Mouse (Mus musculus): Measurements from ENCODE around the gene Sh3gl2. TPM values are rescaled to one million over a fixed set of nuclear protein-coding genes. Genes with fewer than 3 reads are reported as not detected.

Sh3gl2 gene
- polyA plus RNA-seq, 1 experiment, result 18.6 TPM

DNA sequence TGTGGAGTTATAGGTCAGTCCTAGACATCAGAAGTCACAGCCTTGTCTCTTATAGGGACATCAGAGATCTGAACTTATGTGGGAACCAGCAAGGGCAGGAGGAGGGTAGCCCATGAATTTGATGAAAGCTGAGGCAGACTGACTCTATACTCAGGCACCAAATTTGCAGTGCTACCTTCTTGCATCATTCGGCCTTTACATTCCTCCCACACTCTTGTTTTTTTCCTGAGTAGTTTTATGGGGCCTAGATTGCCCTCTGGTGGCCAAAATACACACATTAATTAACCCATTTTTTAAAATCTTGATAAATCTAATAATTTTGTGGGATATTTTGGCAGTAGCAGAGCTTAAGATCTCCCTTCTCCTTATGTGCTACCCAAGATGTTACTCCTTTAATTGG lies 186.9 kb downstream of the Sh3gl2 start:
- TF ChIP-seq CTCF (IDR thresholded peaks at IDR 0.05; ENCODE audit: low read depth, low read length) (no peak), POLR2A (IDR thresholded peaks at IDR 0.05; ENCODE audit: insufficient read depth, low read length) (no peak), EP300 (IDR thresholded peaks at IDR 0.05; ENCODE audit: insufficient read depth, low read depth, low read length) (no peak)
- H3K36me3 ChIP-seq (ENCODE audit: control insufficient read depth, insufficient read depth, low read length, poor library complexity, severe bottlenecking), result no peaks in the 10 kb centered on the region
- H3K9me3 ChIP-seq (replicated peaks; ENCODE audit: control insufficient read depth, insufficient read depth, low read length, poor library complexity, severe bottlenecking), result no peaks in the 10 kb centered on the region
- H3K4me1 ChIP-seq (ENCODE audit: control insufficient read depth, insufficient read depth, low read length), result no peaks in the 10 kb centered on the region
- H3K9ac ChIP-seq (ENCODE audit: low read depth, poor library complexity, severe bottlenecking), result no peak overlapping the region
- no peak overlapping the region for H3K27ac ChIP-seq (ENCODE audit: insufficient read depth, low read length)
- H3K4me3 ChIP-seq (ENCODE audit: low read depth, low read length), result no peak overlapping the region
- no peaks in the 10 kb centered on the region for H3K27me3 ChIP-seq (ENCODE audit: control insufficient read depth, insufficient read depth, low read length, poor library complexity, severe bottlenecking)

DNA sequence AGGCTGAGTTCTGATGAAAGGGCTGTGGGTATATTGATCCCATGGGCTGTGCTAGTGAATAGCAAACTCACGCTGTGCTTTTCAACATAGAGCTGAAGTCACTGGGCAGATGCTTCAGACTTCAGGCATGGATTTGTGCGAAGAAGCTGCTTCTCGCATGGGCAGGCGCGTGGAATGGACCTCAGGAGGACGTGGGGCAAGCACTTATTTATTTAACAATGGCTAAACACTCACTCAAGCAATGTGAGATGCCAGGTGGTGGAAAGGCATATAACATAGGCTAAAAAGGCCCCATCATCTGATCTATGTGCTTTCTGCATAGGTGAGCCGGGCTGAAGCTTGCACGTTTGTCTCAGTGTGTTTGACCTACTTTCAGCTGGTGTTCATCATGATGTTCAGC lies 193.8 kb downstream of the Sh3gl2 start:
- TF ChIP-seq CTCF (IDR thresholded peaks at IDR 0.05; ENCODE audit: low read depth, low read length) (no peak), POLR2A (IDR thresholded peaks at IDR 0.05; ENCODE audit: insufficient read depth, low read length) (no peak), EP300 (IDR thresholded peaks at IDR 0.05; ENCODE audit: insufficient read depth, low read depth, low read length) (no peak)
- Histone ChIP-seq H3K27ac (ENCODE audit: insufficient read depth, low read length) (no peak overlapping the region), H3K9me3 (replicated peaks; ENCODE audit: control insufficient read depth, insufficient read depth, low read length, poor library complexity, severe bottlenecking) (no peaks in the 10 kb centered on the region), H3K27me3 (ENCODE audit: control insufficient read depth, insufficient read depth, low read length, poor library complexity, severe bottlenecking) (no peaks in the 10 kb centered on the region), H3K4me1 (ENCODE audit: control insufficient read depth, insufficient read depth, low read length) (no peaks in the 10 kb centered on the region), H3K4me3 (ENCODE audit: low read depth, low read length) (no peak overlapping the region), H3K9ac (ENCODE audit: low read depth, poor library complexity, severe bottlenecking) (no peak overlapping the region), H3K36me3 (ENCODE audit: control insufficient read depth, insufficient read depth, low read length, poor library complexity, severe bottlenecking) (no peaks in the 10 kb centered on the region)

DNA sequence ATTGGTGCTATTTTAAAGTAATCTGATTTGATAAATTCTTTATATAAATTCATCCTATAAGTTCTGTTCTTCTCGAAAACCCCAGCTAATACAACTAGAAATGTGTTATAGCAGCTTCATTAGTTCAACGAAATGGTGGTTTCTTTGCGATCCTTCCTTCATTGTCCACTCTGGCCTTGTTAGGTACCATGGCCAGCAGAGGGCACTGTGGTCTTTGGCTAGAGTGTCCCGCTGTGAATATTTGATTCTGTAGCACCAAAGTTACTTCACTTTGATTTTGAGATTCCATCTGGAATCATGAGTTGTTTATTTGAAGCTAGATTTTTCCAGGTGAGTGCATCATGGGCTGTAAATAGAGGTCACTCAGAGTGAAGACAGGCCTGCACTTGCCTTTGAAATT lies 197.9 kb downstream of the Sh3gl2 start:
- TF ChIP-seq CTCF (IDR thresholded peaks at IDR 0.05; ENCODE audit: low read depth, low read length), result peak; percentile 60
- TF ChIP-seq POLR2A (IDR thresholded peaks at IDR 0.05; ENCODE audit: insufficient read depth, low read length), result no peak
- H3K9me3 ChIP-seq (replicated peaks; ENCODE audit: control insufficient read depth, insufficient read depth, low read length, poor library complexity, severe bottlenecking), result no peaks in the 10 kb centered on the region
- no peak overlapping the region for H3K4me3 ChIP-seq (ENCODE audit: low read depth, low read length)

DNA sequence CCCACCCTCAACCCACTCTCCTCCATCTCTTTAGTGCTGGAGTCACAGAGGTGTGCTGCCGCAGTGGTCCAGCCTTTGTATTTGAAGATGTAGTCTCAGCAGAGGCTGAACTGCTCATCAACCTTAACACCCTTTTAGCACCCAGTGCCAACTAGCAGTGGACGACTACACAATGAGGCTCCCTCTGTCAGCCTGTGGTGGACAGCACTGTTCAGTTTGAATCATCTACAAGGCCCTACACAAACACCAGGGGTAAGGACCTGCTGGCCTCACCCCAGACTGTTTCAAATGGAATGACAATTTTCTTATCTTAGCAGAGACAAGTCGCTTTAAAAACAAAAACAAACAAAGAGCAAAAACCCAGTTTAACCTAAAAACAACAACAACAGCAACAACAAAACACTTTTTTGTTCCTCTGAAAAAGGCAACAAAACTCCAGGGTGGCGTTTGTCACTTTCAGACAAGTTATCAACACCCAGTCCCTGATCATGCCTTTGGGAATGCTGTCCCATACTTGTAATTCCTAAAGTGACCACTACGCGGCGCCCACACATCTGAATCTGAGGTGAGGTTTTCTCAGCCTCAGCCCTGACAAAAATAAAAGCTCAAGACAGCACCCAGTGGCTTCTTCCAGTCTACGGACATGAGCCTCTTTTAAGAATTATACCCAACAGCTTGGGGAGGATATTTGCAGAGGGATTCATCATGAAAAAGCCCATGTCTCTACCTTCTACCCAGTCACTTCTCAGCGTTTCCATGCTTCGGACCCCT lies 199.7 kb downstream of the Sh3gl2 start:
- H3K27ac ChIP-seq (ENCODE audit: insufficient read depth, low read length), result no peak overlapping the region
- H3K27me3 ChIP-seq (ENCODE audit: control insufficient read depth, insufficient read depth, low read length, poor library complexity, severe bottlenecking), result no peaks in the 10 kb centered on the region
- H3K4me3 ChIP-seq (ENCODE audit: low read depth, low read length), result no peak overlapping the region
- H3K9me3 ChIP-seq (replicated peaks; ENCODE audit: control insufficient read depth, insufficient read depth, low read length, poor library complexity, severe bottlenecking), result no peaks in the 10 kb centered on the region
- H3K9ac ChIP-seq (ENCODE audit: low read depth, poor library complexity, severe bottlenecking), result no peak overlapping the region
- TF ChIP-seq EP300 (IDR thresholded peaks at IDR 0.05; ENCODE audit: insufficient read depth, low read depth, low read length), result no peak
- no peak for TF ChIP-seq POLR2A (IDR thresholded peaks at IDR 0.05; ENCODE audit: insufficient read depth, low read length)
- TF ChIP-seq CTCF (IDR thresholded peaks at IDR 0.05; ENCODE audit: low read depth, low read length), result peak; percentile 53
- no peaks in the 10 kb centered on the region for H3K4me1 ChIP-seq (ENCODE audit: control insufficient read depth, insufficient read depth, low read length)
- H3K36me3 ChIP-seq (ENCODE audit: control insufficient read depth, insufficient read depth, low read length, poor library complexity, severe bottlenecking), result no peaks in the 10 kb centered on the region

More for the DNA sequence above, 197.9 kb downstream of the Sh3gl2 start:
- H3K27ac ChIP-seq (ENCODE audit: insufficient read depth, low read length), result no peak overlapping the region
- H3K4me1 ChIP-seq (ENCODE audit: control insufficient read depth, insufficient read depth, low read length), result no peaks in the 10 kb centered on the region
- H3K9ac ChIP-seq (ENCODE audit: low read depth, poor library complexity, severe bottlenecking), result no peak overlapping the region
- no peaks in the 10 kb centered on the region for H3K36me3 ChIP-seq (ENCODE audit: control insufficient read depth, insufficient read depth, low read length, poor library complexity, severe bottlenecking)
- no peaks in the 10 kb centered on the region for H3K27me3 ChIP-seq (ENCODE audit: control insufficient read depth, insufficient read depth, low read length, poor library complexity, severe bottlenecking)

DNA sequence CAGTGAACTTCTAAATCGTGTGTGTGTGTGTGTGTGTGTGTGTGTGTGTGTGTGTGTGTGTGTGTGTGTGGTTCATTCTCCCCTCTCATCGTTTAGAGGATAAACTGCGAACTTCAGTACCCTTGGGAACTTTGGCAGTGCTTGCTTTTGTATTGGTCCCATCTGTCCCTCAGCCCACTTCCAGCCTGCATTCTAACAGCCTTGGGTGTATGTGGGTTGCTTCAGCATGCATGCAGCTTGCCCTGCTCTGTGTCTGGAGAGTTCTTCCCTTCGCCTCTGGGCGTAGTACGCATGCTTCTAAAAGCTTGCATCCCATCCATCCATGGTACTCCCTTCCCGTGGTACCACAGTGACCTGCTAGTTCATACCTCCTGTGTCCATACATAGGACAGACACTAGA lies 200.3 kb downstream of the Sh3gl2 start:
- Histone ChIP-seq H3K9ac (ENCODE audit: low read depth, poor library complexity, severe bottlenecking) (no peak overlapping the region), H3K4me1 (ENCODE audit: control insufficient read depth, insufficient read depth, low read length) (no peaks in the 10 kb centered on the region), H3K36me3 (ENCODE audit: control insufficient read depth, insufficient read depth, low read length, poor library complexity, severe bottlenecking) (no peaks in the 10 kb centered on the region), H3K4me3 (ENCODE audit: low read depth, low read length) (no peak overlapping the region), H3K27ac (ENCODE audit: insufficient read depth, low read length) (no peak overlapping the region), H3K9me3 (replicated peaks; ENCODE audit: control insufficient read depth, insufficient read depth, low read length, poor library complexity, severe bottlenecking) (no peaks in the 10 kb centered on the region), H3K27me3 (ENCODE audit: control insufficient read depth, insufficient read depth, low read length, poor library complexity, severe bottlenecking) (no peaks in the 10 kb centered on the region)
- TF ChIP-seq POLR2A (IDR thresholded peaks at IDR 0.05; ENCODE audit: insufficient read depth, low read length) (no peak), EP300 (IDR thresholded peaks at IDR 0.05; ENCODE audit: insufficient read depth, low read depth, low read length) (no peak), CTCF (IDR thresholded peaks at IDR 0.05; ENCODE audit: low read depth, low read length) (no peak)

DNA sequence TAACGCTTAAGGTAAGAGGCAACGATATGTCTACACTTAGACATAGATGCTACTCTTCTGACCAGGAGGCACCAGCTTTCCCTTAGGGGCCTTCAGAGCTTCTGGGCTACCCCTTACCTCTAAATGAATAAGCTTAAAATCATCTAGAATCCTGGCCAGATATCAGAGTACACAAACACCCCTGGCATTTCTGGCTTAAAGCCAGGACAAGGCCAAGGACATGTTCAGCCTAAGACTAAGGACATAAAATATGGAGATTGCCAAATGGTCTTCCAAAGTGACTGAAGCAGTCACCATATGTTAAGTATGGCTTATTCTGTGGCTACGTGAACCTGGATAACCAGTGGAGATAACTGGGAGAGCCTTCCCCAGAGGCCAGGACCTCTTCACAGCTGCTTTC lies 211.5 kb downstream of the Sh3gl2 start:
- no peaks in the 10 kb centered on the region for H3K27me3 ChIP-seq (ENCODE audit: control insufficient read depth, insufficient read depth, low read length, poor library complexity, severe bottlenecking)
- H3K27ac ChIP-seq (ENCODE audit: insufficient read depth, low read length), result no peak overlapping the region
- H3K9me3 ChIP-seq (replicated peaks; ENCODE audit: control insufficient read depth, insufficient read depth, low read length, poor library complexity, severe bottlenecking), result peaks cover 4% of the 10 kb centered on the region; the same call in 1 of the 2 replicates
- H3K9ac ChIP-seq (ENCODE audit: low read depth, poor library complexity, severe bottlenecking), result no peak overlapping the region
- TF ChIP-seq EP300 (IDR thresholded peaks at IDR 0.05; ENCODE audit: insufficient read depth, low read depth, low read length) (no peak), POLR2A (IDR thresholded peaks at IDR 0.05; ENCODE audit: insufficient read depth, low read length) (no peak), CTCF (IDR thresholded peaks at IDR 0.05; ENCODE audit: low read depth, low read length) (no peak)
- H3K4me3 ChIP-seq (ENCODE audit: low read depth, low read length), result no peak overlapping the region
- H3K4me1 ChIP-seq (ENCODE audit: control insufficient read depth, insufficient read depth, low read length), result no peaks in the 10 kb centered on the region
- H3K36me3 ChIP-seq (ENCODE audit: control insufficient read depth, insufficient read depth, low read length, poor library complexity, severe bottlenecking), result no peaks in the 10 kb centered on the region
